Mouse (Mus musculus) A20 (cell line): ENCODE results near the gene Phactr2.
"Not testable (repeated sequence)": the region's sequence is repeated elsewhere in the genome, so short reads cannot be mapped to it uniquely, and the experiment has no call there.

ENCODE experiments used
- DNase-seq: peaks from one replicate; pipeline ENCODE4 v3.0.0-alpha.2; 2011; ENCODE audit warnings: low read depth, low spot score

The Phactr2 gene

DNA sequence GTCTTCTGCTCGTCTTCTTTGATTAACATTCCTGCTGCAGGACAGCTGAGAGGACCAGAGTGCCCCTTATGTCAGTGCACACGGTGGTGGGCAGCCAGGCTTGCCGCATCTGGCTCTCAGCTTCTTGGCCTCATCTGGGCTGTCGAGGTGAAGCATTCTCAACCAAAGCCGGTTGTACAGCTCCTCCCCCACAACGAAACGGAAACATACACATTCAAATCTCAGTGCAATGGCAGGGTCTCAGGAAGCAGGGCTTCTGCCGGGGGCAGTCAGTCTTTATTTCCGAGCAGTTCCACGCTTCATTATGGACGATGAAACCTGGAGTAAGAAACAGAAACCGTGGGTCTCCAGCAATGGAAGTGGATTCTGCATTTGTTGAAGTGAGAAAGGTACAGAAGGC, 260.3 kb downstream of the Phactr2 start:
- no peak for DNase-seq

DNA sequence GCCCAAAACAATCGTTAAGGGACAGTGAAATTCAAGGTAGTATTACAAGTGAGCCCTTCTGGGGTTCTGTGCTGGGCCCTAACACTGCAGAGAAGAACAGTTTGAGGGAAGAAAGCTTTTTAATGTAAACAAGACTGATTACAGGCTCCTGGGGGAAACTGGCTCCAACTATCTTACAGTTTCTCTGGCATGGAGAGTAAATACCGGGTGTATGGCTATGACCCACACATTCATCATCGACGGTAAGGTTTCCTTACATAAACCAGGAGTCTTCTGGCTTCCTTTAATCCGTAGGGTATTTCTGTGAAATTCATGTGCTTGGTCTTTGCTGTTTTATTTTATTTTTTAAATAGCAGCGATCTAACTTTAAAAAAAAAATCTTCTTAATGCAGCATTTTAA, 261.4 kb downstream of the Phactr2 start:
- DNase-seq = no peak

DNA sequence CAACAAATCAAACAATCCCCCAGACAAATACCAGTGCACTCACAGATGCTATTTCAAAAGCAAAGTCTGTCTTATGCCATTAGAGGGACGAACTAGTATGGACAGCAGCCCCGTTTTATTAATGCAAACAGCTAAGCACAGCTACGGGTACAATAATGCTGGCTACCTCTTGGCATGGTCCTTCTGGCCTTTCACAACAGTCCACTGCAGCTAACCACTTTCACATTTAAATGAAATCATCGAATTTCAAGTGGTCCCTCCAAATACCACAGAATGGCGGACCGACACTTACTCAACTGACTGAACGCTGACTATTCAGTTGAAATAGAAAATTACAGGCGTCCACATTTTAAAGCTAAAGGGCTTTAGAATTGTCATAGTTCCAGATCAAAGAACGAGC, 261.9 kb downstream of the Phactr2 start:
- no peak for DNase-seq

DNA sequence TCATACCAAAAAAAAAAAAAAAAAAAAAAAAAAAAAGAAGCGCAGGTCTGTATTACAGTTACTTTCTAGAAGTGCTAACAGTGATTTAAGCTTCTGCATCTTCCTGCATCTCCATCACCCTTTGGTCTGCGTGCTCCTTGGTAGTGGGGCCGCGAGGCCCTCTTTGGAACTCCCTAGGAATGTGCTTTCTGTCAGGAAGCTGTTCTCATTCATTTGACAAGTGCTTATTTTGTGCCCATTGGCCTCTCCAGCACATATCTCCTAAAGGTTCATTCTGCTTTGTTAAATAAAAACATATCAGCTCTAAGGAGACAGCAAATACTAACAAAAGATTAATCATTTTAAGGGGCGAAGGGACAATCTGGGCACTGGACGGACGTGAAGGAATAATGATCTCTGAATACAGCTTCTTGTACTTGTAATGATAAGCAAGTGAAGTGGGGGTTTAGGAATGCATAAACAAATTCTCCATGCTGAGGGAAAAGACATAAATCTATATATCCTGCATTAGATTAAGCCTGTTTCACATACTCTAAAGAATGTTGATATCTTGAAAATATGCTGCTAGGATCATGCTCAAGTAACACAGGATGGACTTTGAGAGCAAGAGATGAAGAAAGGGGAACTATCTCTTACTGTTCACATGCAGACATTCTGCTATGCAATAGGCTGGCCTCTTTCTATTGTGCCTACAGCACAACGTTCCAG, 264.1 kb downstream of the Phactr2 start:
- DNase-seq = no peak

DNA sequence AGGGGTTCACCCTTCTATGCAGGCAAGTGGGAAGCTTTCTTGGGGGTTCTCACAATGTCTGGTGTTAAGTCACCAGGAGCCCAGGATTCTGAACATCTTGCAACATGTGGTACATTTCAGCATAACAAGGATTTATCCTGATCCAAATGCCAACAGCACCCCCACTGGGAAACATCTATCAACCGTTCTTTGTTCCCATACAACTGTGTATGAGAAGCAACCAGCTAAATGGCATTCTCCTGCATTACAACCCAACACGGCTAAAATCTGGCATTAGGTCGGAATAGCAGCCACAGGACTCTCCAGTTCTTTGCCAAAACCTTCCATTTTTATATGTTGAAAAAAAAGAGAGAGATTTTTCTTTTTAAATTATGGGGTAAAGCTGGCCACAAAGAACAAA, 264.7 kb downstream of the Phactr2 start:
- DNase-seq = no peak

DNA sequence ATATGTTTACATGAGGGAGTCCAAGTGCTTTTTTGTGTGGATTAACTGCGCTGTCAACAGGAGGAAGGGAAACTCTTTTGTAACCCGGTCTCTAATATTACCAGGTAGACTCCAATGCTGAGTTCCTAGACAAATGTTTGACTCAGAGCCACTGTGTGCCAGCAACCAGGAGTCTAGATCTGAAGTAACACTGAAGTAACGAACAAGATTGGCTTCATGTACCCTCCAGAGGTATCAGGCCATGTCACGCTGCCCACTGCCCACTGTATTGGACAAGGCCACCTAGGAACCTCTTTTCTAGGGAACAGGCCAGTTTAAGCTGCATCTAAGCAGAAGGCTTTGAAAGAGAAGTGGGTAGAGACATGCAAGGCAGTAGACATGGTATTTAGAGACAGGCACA, 265.2 kb downstream of the Phactr2 start:
- no peak for DNase-seq

DNA sequence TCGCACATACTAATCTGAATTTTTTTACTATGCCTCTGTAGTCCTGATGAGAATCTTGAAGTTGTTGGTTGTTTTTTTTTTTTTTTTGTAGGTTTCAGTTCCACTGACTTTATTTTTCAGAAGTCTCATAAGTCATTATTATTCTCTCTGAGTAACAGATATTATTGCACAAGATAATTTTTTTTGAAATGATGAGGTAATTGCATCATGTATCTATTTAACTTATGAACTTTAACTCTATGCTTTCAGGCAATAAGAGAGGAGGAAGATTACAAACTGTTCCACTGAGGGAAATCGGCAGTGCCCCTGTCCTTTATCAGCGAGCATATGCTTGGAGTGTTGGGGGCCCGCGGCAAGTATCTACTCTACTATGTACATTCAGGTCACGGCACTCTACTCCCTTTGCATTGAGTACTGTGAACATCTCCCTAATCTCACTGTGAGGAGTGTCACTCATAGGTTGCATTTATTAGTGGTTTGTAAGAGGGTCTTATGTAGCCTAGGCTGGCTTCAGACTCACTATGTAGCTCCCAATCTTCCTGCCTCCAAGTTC, 272.4 kb downstream of the Phactr2 start:
- no peak for DNase-seq

DNA sequence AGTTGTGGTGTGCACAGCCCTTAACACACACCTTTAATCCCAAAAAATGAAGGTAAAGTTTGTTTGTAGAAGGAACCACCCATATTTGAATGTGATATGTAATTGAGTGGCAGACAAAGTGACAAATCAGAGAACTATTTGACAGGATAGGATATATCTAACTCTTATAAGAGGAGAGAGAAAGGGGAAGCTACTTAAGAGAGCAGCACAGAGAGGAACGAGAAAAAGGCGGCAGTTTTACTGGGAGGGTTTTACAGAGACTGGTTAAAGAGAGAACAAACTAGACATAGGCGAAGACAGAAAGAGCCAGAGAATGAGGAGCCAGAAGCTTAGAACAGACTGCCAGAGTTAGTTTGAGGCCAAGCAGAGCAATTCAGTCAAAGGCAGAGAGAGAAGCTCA, 273.4 kb downstream of the Phactr2 start:
- no peak for DNase-seq

DNA sequence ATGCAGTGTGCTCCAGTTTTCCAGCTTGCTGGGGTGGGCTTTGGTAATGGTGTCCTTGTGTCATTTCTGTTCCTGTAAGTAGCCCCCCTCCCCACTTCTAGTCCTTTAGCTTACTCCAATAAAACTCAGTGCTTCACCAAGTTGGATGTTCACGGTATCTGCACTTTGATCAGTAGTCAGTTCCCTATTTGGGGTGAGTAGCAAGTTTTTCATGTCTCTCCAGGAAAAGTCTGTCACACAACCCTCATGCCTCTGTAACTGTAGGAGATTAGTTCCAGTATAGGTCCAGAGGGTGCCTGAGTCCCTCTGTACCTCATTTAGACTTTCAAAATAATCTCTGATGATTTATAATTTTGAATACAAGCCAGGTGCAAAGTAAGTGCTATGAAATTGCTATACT, 275.0 kb downstream of the Phactr2 start:
- no peak for DNase-seq

DNA sequence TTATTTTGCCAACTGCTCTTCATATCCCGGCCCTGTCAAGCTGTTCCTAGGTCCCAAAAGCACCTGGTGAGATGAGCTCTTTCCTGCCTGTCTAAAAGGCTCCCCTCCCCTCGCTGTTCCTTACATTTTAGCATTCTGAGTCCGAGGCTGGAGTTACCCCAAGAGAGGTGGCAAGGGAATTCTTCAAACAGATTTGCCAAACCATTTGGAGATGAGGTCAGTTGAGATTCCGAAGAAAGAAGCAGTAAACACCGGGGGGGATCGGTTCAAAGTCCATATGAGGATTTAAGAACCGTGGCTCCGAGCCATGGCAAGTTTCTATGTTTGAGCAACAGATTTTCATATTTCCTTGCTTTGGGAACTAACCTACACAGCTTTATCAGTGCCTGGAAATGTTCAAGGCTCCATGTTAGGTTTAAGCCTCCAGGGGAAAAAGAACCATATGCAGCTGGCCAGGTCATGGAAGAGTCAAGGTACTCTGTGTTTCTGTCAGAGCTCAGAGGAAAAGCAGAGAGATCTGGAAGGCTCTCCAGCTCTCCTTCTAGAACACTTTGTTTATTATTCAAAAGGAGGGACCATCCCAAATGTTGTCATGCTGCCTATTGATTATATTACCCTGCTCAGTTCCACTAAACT, 277.2 kb downstream of the Phactr2 start:
- no peak for DNase-seq

DNA sequence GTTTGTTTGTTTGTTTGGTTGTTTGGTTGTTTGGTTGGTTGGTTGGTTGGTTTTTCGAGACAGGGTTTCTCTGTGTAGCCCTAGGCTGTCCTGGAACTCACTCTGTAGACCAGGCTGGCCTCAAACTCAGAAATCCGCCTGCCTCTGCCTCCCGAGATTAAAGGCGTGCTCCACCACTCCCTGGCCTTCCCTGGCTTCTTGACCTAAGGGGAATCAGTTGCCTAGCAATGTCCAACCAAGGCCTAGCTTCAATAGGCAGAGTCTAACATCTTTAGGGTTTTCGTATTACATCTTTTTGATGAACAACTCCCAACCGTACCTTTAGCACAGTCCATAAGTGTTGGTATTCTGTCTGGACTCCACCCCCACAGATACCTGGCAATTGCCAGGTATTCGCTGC, 280.7 kb downstream of the Phactr2 start:
- not testable (repeated sequence) for DNase-seq

DNA sequence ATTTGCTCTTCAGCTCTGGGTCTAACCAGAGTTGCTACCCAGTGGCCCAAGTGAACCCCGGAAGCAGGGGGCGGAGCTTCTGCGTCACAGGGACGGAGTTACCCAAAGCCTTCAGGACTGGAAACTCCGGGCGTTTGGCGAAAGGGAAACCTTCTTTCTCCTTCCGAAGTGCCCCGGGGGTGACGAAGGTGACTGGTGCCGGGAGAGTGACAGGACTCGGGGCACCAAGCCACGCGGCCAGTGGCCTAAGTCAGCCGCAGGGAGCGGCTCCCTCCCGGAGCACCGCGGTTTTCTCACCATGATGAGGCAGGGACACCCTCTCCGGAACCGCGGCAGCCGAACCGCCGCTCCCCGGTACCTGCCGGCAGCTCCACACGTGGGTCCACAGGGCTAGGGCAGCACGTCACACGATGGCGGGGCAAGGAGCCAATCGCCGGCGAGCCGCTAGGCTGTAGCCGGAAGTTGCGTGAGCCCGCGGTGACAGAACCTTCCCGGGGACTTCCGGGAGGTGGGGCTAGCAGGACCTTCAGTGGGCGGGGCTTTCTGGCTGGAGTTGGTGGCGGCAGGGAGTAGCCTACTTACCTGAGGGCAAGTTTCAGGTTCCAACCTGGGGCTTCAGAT, 281.4 kb downstream of the Phactr2 start, which contains the start of gene Ltv1:
Gene Ltv1, minus strand, starts transcription at position 438 of the 621 bp plus-strand sequence.
- DNase-seq = peak; percentile 96

DNA sequence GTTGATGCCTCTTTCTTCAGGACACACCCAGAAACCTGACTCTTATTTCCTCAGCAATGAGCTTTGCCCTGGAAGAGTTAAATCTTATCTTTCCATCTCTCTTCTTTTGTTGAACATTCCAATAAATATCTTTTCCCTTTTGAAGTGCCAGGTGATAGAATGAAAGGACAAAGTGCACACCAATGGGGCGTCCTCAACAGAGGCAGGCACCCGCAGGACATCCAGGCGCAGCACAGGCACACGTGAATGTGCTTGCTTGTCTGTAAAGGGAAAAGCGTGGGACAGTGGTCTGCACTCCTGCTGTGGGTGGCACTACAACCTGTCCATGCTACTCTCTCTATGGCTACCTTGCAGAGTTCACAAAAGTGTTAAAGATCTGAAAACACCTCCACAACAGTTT, 284.3 kb downstream of the Phactr2 start:
- DNase-seq = no peak

DNA sequence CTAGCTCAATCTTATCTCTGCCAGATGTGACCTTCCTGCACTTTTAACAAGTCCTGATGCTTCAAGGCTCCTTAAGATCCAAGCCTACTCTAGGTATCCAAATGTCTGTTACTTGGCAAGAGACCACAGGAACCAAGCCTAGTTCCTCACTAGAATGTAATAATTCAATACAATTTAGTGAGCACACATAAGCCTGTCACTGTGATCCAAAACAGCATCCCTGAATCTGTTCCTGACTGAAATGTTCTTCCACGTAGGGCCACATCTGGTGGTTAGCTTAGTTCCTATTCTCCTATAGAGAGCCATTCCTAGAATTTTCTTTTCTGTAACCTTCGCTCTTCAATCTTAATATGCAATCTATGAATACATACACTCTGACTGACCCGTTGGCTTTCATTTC, 287.5 kb downstream of the Phactr2 start:
- DNase-seq = no peak

DNA sequence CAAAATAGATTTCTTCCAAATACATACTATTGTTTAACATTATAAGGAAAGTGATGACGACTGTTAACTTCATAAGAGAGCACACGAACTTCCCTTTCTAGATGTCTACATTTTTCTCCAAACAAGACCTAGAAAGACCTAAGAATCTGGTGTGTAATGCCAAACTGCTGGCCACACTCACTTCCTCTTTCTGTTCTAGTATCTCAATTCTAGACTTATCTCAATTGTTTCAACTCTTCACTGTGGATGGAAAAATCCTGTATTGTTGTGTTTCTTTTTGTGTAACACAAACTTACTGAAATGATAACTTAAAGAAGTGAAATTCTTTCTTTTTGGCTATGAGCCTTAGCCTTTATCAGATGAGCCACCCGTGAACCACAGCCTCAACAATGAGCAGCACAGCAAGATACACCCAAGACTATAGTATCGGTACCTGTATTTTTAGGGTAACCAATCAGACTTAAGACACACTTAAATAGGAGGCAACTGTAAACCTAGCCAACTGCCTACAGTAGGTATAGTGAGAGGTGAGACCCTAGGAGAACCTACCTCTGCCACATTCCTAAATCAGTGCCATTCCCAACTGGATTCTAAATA, 289.9 kb downstream of the Phactr2 start:
- DNase-seq = peak; percentile 57

DNA sequence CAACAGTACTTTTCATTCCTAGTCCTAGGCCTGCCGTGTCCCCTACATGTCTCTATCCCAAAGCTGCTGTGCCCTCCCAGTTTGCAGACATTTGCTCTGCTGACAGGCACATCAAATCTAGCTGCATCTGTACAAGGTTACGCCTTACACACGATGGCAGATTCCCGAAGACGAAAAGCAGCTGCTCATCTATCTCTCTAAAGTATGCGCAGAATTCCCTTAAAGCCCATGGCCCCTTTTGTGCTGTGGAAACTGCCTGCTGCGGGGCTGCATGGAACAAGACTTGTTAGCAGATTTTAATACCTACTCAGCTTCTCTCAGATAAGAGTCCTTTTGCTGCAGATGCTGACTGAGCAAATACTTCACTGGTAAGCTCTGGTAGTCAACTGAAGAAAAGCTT, 294.0 kb downstream of the Phactr2 start:
- DNase-seq = no peak

DNA sequence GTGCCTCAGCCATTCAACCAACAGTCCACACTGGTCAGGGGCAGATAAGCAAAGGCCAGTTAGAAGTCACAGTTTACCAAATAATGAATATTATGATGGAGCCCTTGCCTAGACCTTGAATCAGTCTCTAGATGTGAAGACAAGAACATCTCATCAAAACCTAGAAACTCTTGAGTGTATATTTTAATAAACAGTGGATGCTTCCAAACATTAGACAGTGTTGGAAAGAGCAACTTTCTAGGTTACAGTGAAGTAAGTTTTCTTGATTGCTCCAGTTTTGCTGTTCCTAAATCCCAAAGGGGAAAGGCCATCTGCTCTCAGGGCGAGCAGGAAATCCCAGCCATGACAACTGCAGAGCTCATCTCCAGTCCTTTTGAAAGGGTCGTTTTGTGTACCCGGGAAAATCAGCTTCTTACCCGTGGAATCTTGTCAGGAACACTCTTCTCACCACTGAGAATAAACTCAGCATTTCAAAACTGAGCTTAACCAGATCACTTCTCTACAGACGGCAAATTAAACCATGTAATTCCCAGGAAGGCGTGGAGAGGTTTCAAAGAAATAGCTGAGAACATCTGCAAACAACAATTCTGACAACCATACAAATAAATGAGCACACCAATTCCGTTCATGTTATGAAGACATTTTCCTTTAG, 296.1 kb downstream of the Phactr2 start, which contains the start of gene Zc2hc1b:
Gene Zc2hc1b, minus strand, starts transcription at position 51 of the 652 bp plus-strand sequence.
- no peak for DNase-seq

DNA sequence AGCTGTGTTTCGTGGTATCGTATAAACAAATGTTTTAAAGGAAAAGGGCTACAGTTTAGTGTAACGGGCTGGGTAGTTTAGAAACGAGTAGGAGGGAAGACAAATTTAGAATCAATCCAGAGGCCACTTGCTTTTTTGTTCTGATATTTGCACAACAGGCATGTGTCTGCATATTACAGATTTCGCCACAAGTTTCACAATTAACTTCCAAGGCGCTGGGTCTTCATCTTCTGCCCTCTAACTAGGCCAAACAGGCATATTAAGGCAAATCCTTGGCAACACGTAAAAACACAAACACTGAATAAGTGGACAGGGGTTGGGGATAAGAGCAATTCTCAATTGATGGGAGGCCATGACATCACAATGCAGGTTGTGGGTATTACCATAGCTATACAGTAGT, 298.3 kb downstream of the Phactr2 start:
- no peak for DNase-seq

DNA sequence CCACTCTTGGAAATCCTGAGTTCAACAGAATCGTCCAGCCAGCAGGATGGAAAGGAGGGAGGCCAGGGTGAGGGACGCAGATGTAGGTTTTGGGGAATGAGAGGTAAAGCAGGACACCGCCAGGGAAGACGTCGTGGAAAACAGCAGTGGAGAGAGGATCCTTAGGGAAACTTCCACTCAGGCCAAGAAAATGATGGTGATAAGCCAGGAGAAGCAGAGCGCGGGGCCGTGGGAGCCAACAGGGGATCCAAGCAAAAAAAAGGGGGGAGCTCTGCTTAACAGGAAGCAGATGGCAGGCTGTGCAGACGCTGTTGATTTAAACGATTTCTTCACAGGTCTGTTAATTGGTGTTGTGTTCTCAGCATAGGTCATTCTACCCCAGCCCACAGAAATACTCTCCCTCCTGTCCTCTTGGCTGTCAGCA, 301.4 kb downstream of the Phactr2 start:
- no peak for DNase-seq

DNA sequence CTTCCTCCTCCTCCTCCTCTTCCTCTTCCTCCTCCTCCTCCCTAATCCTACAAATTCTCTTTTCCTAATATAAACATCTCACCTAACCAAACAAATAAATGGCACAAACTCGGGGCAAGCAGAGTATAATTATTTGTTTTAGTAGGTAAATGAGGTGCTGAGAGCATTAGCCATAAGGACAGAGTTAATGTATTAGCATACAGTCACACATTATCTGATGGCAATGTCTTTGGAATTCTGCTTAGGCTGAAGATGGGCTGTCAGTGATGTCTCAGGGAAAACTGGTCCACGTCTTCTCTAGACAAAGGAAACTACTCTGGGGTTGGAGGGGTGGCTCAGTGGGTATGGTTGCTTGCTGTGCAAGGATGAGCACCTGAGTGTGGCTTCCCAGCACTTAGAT, 302.8 kb downstream of the Phactr2 start:
- no peak for DNase-seq

DNA sequence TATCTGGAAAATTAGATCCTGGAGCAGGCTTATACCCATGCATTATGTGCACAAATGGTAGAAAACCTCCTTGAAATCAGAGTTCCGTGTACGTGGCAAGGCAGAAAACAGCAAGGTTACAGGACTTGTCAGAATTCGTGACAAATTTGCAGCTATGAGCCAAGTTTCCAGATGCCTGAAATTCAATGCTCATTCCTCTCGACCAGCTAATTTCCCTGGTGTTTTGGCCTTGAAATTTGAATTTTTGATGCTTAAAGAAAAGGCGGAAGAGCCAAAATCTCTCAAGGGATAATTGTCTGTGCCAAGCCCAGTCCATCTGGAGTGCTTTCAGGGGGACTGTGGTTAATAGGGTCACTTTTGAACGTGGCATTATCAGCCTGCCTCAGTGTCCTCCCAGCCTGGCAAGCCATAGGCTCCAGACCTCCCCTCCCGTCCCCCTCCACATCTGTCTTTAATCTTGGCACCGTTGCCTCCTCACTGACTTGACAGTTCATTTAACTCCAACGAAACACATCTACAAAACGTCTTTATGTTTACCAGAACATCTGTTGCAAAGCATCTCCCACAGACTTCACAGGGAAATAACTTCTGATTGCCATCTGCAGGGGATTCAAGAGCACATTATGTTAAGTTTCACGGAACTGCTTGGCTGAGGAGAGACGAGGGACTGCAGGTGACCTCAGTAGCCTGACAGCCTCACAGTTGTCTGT, 303.3 kb downstream of the Phactr2 start:
- DNase-seq = no peak
